ENCODE assay signal across 11 mouse cellular contexts in genomic region chr13:41670386-41671130, GRCm38 (mm10).
DNase-seq lines count a peak whose midpoint lies in the region; ATAC-seq lines count a peak whose summit lies in the region.
"Had no signal": no experiment of that assay in that cellular context is flagged by ENCODE, and none has a peak within 500 bp of the region (broad histone marks: within the 10 kb centered on the region; RNA-seq: fewer than 3 reads in every experiment).

No protein-coding gene starts in this region.

- no peaks in the 10 kb centered on the region for H3K36me3 ChIP-seq in kidney, embryonic 15.5 days
- no peaks in the 10 kb centered on the region for H3K36me3 ChIP-seq in kidney, embryonic 14.5 days (ENCODE audit: control insufficient read depth, insufficient read depth, low read length)
- no peaks in the 10 kb centered on the region for H3K36me3 ChIP-seq in heart, embryonic 15.5 days
- H3K36me3 ChIP-seq: limb, embryonic 12.5 days had no signal

- H3K27ac ChIP-seq in kidney, embryonic 15.5 days = 0 out of 2 replicates have a peak overlapping the region, but pooled peaks have one; percentile 3
- H3K27ac ChIP-seq in kidney, embryonic 14.5 days (ENCODE audit: low read depth, low read length) = no peak overlapping the region
- peak overlapping the region; percentile 54 for H3K27ac ChIP-seq in heart, embryonic 15.5 days
- H3K27ac ChIP-seq: limb, embryonic 12.5 days had no signal

- H3K4me1 ChIP-seq in kidney, embryonic 15.5 days = peaks cover 10% of the 10 kb centered on the region; the same call in 1 of the 2 replicates
- H3K4me1 ChIP-seq in kidney, embryonic 14.5 days (ENCODE audit: control insufficient read depth, insufficient read depth, low read length) = 0 out of 2 replicates have a peak, but pooled peaks cover 7% of the 10 kb centered on the region
- H3K4me1 ChIP-seq in heart, embryonic 15.5 days (replicated peaks) = peaks cover 30% of the 10 kb centered on the region

- intact Hi-C loops in gastrocnemius, postnatal 36 days (cut with DNase I) = no loop called here

- no peak overlapping the region for H3K4me3 ChIP-seq in kidney, embryonic 15.5 days (replicated peaks)
- no peak overlapping the region for H3K4me3 ChIP-seq in kidney, embryonic 14.5 days (ENCODE audit: low read length)
- H3K4me3 ChIP-seq in heart, embryonic 15.5 days = no peak overlapping the region
- H3K4me3 ChIP-seq: limb, embryonic 12.5 days had no signal

- H3K9me3 ChIP-seq in kidney, embryonic 15.5 days (replicated peaks) = no peaks in the 10 kb centered on the region
- H3K9me3 ChIP-seq in kidney, embryonic 14.5 days (ENCODE audit: control insufficient read depth, low read length) = no peaks in the 10 kb centered on the region
- no peaks in the 10 kb centered on the region for H3K9me3 ChIP-seq in heart, embryonic 15.5 days (replicated peaks)
- H3K9me3 ChIP-seq: limb, embryonic 12.5 days had no signal

- ATAC-seq in kidney, embryonic 15.5 days (replicated peaks; ENCODE audit: low FRiP score) = no peak
- no peak for ATAC-seq in kidney, embryonic 14.5 days (ENCODE audit: low FRiP score, low TSS enrichment)
- ATAC-seq in heart, embryonic 15.5 days (replicated peaks; ENCODE audit: insufficient number of reproducible peaks, insufficient read depth, low FRiP score, low read depth) = no peak
- ATAC-seq: liver, postnatal 0 days had no signal

- no peak overlapping the region for H3K9ac ChIP-seq in kidney, embryonic 15.5 days
- no peak overlapping the region for H3K9ac ChIP-seq in kidney, embryonic 14.5 days (ENCODE audit: low read depth, low read length)
- H3K9ac ChIP-seq in heart, embryonic 15.5 days = no peak overlapping the region
- H3K9ac ChIP-seq: limb, embryonic 12.5 days; liver, postnatal 0 days had no signal

- no peak overlapping the region for H3K4me2 ChIP-seq in kidney, embryonic 15.5 days
- H3K4me2 ChIP-seq in kidney, embryonic 14.5 days (replicated peaks; ENCODE audit: low read depth, low read length) = no peak overlapping the region
- H3K4me2 ChIP-seq in heart, embryonic 15.5 days = no peak overlapping the region
- H3K4me2 ChIP-seq: limb, embryonic 12.5 days had no signal

- H3K27me3 ChIP-seq in kidney, embryonic 15.5 days = no peaks in the 10 kb centered on the region
- H3K27me3 ChIP-seq in kidney, embryonic 14.5 days (ENCODE audit: control insufficient read depth, insufficient read depth, low read length) = no peaks in the 10 kb centered on the region
- H3K27me3 ChIP-seq in heart, embryonic 15.5 days = no peaks in the 10 kb centered on the region
- H3K27me3 ChIP-seq: limb, embryonic 12.5 days had no signal

- WGBS in kidney, embryonic 15.5 days = 54% methylated on average over 7 of the region's 7 CpGs
- WGBS in kidney, embryonic 14.5 days = 67% methylated on average over 7 of the region's 7 CpGs
- WGBS in heart, embryonic 15.5 days = 49% methylated on average over 7 of the region's 7 CpGs

- peak; percentile 62 for DNase-seq in 3T3-L1 (ENCODE audit: low read depth, low spot score)
- DNase-seq in NIH3T3 (ENCODE audit: low read depth) = peak; percentile 21
- no peak for DNase-seq in gastrocnemius, postnatal 36 days
- no peak for DNase-seq in ovary, adult 18-20 months (ENCODE audit: low spot score)
- DNase-seq: adrenal gland, postnatal 25 days; liver, postnatal 0 days; thymus, postnatal 25 days had no signal

Comparison
In these comparisons a context has a peak if more than half of its experiments do, and no peak if none do; other contexts are left out.
1. DNase-seq: peak in 3T3-L1 (single experiment) and NIH3T3 (single experiment); none in gastrocnemius, postnatal 36 days (0 of 2) and ovary, adult 18-20 months (single experiment).